Mouse (Mus musculus): ENCODE measurements around the gene Ptprcap.
A peak's percentile ranks its signal among the peaks of the same experiment; 100 is the strongest.

The Ptprcap gene

DNA sequence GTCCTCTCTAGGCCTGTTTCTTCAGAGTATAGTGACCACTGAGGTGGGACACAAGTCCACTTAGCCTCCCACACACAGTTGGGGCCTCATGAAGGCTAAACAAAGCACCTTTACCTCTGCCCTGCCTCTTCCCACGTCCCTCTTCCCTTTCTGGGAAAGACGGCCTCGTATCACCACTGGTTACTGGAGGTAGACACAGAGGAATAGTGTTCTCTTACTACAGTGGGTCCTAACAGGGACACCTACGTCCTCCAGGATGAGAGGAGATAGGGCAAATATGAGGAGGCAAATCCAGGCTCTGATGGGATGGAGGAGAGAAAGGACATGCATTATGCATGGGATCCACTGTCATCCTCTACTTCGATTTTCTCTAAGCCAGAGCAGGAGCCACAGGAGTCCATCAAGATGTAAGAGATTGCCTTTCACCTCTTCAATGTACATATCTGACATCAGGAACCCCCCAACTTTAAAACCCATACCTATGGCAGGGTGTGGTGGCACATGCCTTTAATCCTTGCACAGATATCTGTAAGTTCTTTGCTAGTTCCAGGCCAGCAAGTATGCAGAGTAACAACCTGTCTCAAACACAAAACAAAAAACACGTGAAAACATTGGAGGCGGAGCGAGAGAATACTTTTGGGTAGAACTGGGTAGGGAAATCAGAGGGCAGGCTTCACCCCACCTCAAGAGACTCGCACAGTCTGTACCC lies 5.5 kb upstream of the Ptprcap start:
- no peak for DNase-seq (ENCODE audit: low spot score in 2 of 2)

DNA sequence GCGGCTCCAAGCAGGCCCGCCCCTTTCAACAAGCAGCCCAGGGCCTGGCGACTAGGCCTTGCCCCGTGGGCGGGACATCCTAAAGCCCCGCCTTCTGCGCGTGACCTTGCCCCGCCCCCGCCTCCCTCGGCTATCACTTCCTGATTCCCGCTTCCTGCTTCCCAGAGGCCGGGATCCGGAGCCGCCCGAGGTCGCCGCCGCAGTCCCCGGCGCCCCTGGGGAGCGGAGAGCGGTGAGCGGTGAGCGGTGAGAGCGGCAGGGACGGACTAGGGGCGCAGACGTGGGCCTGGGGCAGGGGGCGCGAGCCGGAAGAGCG lies 5.0 kb upstream of the Ptprcap start, which contains the start of gene Coro1b:
TSS of gene Coro1b (plus strand) at position 129 of the 316 bp plus-strand sequence.
- peak; percentile 88 to 94 for DNase-seq (ENCODE audit: low spot score in 2 of 2)

DNA sequence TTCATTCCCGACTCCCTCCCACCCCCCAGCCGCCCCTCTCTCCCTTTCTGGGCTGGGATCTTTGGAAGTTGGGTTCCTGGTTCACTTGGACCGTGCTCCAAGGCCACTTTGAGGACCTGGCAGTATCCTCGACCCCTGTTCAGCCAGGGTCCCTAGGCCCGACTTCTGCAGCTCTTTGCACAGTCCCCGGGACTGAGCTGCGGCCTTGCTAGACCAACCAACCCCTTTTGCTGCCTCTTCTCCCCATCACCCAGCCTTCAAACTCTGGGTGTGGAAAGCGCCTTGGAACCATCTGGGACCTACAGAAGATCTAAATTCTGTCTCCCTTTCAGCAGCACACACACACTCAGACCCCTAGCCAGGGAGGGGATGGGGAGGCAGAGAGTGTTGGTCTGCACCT lies 4.6 kb upstream of the Ptprcap start:
- DNase-seq (ENCODE audit: low spot score in 2 of 2) = no peak

DNA sequence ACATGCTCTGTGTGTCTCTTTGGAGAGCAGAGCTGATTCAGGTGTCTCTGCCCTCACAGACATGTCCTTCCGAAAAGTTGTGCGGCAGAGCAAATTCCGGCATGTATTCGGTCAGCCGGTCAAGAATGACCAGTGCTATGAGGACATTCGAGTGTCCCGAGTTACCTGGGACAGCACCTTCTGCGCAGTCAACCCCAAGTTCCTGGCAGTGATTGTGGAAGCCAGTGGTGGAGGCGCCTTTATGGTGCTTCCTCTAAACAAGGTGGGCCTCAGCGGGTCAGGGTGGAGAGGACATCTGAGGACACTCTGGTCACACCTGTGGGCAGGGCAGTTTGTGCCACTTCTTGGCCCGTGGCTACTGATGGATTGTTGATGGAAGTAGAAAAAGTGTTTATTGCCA lies 4.1 kb upstream of the Ptprcap start:
- no peak for DNase-seq (ENCODE audit: low spot score in 2 of 2)

DNA sequence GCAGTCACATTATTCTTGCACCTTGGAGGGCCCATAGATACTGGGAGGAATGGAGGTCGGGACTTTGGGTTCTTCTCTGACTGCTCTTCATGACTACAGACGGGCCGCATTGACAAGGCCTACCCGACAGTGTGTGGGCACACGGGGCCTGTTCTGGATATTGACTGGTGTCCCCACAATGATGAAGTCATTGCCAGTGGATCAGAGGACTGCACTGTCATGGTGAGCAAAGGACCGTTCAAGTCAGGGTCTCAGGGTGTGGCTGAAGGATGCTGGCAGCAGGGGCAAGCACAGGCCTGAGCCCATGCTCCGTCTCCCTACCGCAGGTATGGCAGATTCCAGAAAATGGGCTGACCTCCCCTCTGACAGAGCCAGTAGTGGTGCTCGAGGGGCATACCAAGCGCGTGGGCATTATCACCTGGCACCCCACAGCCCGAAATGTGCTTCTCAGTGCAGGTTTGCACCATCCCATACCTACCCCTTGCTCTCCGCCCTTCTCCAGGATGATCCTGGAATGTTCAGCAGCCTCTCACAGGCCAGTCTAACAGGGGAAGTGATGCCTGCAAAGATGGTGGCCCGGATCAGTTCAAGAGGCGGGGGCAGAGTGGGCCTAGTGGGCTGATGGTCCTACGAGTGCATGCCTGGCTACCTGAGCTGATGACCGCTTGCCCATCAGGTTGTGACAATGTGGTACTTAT lies 3.5 kb upstream of the Ptprcap start:
- DNase-seq (ENCODE audit: low spot score in 2 of 2) = no peak

DNA sequence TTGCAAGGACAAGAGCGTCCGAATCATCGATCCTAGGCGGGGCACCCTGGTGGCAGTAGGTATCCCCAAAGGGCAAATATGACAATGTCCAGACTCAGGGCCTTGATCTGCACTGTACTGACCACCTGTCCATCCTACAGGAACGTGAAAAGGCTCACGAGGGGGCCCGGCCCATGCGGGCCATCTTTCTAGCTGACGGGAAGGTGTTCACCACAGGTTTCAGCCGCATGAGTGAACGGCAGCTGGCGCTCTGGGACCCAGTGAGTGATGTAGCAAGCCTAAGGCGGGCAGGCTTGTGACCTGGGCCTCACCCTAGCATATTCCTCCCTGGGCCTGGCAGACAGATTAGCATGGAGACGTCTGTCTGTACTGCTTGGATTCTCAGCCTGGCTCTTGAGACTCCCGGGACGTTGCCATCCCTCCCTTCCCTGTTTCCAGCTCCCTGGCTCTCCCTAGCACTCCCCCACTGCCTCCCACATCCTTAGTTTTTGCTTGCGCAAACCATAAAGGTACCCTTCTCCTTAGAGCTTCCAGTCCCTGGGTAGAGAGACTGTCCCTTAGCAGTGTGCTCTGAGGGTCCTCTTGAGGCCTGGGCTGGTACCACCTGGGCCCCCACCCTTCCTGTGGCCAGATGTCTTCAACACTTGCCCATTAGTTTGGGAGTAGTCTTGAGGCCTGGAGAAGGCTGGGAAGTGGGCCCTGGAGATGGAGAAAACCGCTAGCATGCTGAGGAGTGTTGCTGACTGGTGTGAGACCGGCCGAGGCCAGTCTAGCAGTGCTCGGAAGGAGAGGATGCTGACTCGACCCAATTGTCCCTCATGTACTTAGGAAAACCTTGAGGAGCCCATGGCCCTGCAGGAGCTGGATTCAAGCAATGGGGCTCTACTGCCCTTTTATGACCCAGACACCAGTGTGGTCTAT lies 2.6 kb upstream of the Ptprcap start:
- no peak for DNase-seq (ENCODE audit: low spot score in 2 of 2)

DNA sequence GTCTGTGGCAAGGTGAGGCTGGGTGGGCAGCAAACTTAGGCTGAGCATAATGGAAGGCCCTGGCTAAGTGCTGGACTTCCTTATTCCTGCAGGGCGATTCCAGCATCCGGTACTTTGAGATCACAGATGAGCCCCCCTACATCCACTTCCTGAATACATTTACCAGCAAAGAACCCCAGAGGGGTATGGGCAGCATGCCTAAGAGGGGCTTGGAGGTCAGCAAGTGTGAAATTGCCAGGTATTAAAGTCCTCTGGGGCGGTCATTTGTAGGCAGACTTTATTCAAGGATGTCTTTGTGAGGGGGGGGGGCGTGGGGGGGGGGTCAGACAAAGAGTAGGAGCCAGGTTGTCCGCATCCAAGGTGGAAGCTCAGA lies 1.9 kb upstream of the Ptprcap start:
- no peak for DNase-seq (ENCODE audit: low spot score in 2 of 2)

DNA sequence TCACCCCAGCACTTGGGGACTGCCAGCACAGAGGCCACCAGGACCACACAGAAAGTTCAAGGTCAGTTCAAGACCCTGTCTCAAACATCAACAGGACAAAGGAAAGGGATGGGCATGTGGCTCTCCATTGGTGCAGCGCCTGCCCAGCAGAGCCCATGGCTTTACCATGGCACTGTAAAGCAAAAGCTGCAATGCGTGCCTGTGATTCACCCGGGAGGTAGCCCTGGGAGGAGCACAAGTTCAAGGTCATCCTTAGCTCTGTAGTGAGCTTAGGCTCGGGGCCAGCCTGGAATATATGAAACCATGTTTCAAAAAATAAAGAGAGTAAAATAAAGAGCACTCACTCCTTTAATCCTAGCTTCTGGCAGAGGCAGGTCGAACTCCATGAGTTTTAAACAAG lies 1.5 kb upstream of the Ptprcap start:
- DNase-seq (ENCODE audit: low spot score in 2 of 2) = no peak

DNA sequence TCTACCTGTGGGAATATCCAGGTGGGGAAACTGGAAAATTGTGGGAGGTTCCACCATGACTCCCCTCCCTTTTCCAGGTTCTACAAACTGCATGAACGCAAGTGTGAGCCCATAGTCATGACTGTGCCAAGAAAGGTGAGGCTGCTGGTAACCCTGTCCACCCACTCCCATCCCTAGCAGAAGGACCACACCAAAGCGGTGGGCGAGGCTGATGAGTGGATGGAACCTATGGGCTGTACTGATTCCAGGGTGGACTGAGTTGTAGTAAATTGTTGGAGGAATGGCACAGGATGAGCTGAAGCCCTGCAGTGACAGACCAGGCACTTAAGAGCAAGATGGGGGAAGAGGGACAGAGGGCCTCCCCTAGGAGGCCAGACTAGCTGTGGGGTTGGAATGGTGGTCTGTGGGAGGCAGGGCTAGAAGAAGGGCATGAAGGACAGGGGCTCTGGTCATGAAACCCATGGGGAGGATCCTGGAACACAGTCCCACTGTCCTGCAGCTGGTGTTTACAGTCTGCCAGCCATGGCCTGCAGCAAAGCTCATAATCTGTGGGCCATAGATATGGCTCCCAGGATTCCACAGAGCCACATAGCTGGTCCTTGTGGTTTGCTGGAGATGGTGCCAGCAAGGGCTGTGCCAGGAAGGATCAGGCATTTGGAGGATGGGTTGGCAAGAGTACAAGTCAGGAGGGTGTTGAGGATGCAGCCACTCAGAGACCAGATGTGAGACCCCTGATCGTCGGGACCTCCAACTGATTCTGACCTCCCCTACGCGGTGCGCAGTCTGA lies 766 bp upstream of the Ptprcap start:
- no peak for DNase-seq (ENCODE audit: low spot score in 2 of 2)

DNA sequence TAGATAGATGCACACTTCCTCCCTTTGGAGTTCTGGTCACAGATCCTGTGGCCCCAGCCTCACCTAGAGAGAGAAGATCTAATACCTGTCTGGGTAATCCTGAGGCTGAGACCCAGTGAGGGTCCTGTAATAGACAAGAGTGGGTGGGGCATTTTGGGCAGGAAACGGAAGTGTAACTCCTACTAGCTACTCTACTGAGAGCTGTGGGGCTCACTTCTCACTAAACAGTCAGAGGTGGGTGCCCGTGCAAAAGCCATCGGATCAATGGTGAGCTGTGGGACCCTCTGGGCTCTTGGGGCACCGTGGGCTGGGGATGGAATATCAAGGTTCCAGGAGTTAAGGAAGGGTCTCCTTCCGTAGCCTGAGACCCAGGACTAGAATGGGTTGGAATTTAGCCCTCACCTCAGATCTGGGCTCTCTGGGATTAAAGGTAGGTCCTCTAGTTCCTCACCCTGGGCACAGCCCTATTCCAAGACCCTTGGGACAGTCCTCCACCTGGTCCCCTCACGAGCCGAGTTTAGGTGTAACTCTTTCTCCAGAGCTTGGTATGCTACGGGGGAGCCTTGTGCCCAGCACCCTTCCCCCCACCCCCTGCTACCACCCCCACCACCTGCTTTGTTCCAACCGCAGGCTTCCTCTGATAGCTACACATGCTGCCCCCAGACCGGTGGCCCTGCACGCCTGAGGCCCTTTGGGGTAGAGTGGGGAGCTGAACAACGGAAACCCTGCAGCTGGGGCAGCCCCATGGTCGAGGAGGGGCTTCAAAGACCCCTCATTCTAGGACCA lies 1.2 kb downstream of the Ptprcap start:
- no peak for DNase-seq (ENCODE audit: low spot score in 2 of 2)

DNA sequence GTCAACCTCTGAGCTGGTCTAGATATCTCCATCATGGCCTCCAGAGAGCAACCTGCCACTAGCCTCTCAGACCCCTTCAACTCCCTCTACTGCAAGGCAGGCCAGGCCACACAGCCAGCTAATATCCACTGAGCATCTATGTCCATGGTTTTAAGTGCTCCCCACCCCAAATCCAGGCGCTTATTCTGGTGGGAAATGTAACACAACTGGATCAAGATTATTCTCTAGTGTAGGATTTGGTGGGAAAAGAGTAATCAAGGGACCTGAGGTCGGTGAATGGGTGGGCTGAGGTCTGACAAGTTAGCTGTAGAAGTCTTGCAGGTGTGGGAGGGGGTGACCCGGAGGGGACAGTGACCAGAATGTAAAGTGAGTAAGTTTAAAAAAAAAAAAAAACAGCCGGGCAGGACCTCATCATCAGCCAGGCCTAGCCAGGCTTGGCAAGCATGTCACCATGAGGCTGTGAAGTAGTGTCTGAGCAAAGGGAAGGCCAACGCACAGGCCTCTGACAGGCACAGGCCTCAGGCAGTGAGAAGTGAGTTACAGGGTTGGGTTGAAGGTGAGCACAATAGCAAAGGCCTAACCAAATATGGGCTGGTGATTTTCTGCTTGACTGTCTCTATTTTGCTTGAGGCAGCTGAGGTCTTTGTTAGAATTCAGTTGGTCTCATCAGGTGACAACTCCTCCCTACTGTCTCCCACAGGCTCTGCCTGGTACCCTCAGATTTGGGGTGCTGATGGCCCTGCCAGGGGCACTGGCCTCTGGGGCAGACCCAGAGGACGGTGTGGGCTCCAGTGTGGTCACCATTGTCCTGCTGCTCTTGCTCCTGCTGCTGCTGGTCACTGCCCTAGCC lies 2.0 kb downstream of the Ptprcap start:
- DNase-seq (ENCODE audit: low spot score in 2 of 2) = no peak

DNA sequence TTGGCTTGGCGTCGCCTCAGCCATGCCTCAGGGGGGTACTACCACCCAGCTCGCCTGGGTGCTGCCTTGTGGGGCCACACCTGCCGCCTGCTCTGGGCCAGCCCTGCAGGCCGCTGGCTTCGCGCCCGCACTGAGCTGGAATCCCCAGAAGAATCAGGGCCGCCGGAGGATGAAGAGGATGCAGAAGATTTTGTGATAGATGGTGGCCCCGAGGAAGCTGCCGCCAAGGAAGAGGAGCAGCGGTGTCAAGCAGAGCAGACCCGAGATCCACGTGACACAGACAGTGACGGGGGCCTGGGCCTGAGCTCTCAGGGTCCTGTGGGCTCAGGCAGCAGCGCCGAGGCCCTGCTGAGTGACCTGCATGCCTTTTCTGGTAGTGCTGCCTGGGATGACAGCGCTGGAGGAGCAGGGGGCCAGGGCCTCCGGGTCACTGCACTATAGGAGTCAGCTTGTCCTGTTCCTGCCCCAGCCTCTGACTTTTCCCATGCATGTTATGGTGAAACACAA lies 2.7 kb downstream of the Ptprcap start:
- DNase-seq (ENCODE audit: low spot score in 2 of 2) = no peak

DNA sequence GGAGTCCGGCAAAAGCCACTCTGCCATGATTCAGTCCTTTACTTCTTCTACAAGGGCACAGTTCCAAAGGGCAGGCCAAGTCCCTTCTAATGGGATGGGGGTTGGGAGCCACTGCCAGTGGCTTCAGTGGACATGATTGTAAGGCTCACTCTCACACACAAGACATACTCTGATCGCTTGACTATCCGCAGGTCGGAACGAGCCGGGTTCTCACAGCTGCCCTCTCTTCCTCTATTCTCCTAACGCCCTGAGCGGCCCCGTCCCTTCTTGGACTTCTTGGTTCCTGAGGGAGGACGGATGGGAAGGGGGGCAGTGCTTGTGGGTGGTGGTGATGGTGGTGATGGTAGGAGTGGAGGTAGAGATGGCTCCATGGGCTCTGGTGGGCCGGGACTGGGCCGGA lies 3.4 kb downstream of the Ptprcap start:
- no peak for DNase-seq (ENCODE audit: low spot score in 2 of 2)

DNA sequence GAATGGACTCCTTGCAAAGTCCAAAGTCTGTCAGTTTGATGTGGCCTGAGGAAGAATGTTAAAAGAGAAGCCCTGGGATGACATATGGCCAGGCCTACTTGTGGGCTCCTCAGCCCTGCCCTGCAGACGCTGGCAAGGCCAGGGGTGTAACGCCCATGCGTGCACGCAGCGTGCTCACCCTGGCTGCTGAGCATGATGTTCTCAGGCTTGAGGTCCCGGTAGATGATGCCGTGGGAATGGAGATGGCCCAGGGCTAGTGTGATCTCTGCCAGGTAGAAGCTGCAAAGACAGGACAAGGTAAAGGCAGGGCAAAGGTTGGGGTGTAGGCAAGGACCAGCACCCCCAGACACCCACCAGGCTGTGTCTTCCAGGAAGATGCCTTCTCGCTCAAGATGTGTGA lies 5.6 kb downstream of the Ptprcap start:
- no peak for DNase-seq (ENCODE audit: low spot score in 2 of 2)

DNA sequence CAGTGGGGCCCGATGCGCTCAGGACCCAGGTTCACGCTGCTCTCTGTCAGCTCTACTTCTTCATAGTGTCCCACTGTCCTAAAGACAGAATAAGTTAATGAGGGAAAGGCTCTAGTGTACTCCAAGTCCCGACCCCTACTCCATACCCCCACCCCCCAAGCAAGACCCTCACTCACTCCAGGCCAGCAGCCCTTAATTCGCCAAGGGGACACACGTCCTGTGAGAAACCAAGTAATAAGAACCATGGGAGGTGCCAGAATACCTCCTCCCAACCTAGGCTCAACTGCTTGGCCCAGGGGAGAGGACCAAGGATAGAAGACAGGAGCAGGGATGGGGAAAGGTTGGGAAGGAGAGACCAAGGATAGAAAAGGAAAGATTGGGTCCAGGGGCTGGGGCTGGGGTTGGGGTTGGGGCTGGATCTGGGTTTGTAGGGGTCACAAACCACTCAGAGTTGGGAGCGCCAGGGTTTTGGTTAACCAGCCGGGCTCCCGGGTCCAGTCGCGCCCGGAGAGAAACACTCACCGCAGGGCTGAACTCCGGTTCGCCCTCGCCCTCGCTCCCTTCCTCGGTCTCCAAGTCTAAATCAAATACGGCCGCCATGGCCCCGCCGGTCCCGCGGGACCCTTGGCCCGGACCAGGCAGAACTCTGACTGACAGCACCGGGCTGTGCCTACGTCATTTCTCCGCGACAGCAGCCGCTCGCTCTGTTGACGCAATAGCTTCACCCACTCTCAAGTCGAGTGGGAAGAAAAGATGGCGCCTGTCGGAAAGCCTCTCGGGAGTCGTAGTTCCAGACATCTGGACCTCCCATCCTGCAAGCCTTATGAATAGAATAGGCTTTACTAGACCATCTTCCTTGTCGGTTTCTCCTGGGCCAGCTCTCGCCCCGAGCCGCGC lies 9.5 kb downstream of the Ptprcap start, which contains the start of gene Rps6kb2:
TSS of gene Rps6kb2 (minus strand) at position 709 of the 897 bp plus-strand sequence.
- DNase-seq (ENCODE audit: low spot score in 2 of 2) = peak; percentile 95 to 96

DNA sequence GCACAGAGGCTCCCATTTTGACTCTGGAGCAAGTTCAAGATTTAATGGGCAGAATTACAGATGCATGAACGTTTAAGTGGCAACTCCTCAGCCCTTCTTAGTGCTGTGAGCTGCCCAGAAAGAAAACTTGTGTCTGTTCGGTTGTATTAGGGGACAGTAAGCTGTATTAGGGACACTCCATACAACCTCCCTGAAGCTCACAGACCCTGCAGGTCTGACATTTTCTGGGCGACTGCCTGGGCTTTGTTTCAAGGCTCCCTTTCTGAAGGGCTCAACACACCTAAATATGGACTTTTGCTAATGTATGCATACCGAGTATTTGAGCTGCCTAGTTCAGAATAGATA lies 10.1 kb downstream of the Ptprcap start:
- DNase-seq (ENCODE audit: low spot score in 2 of 2) = no peak

DNA sequence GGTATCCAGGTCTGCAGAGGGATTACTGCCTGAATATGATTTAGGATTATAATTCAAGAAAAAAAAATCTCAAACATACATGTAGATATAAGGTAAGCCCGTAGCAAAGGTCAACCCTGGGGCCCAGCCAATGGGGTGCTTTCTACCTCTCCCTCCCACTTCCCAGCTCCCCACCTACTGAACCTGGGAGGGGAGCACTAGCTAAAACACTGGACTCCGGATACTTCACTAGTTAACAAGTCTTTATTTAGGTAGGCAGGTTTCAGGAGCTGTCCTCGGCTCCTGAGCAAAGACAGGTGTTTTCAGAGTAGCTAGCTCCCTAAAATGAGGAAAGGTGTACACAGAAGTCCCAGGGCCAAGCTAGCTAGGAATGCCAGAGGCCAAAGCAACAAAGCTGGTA lies 10.7 kb downstream of the Ptprcap start:
- DNase-seq (ENCODE audit: low spot score in 2 of 2) = no peak

DNA sequence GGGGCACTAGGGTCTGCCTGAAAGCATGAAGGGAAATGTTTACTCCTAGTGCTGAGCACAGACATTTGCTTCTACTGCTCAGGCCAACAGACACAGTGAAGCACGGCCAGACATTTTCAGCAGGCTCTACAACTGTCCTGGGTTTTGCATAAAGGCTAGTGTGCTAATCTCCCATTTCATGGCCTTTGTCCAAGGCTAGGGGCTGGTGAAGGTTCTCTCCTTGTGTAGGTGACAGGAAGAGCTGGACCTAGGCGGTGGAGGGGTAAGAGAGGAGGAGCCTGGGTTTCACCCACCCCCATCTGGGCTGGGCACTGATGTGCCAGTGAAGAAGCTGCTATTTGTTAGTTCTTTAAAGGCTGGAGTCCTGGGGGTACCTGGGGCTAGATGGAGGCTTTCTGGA lies 11.3 kb downstream of the Ptprcap start:
- no peak for DNase-seq (ENCODE audit: low spot score in 2 of 2)
